Mouse (Mus musculus) induced T-regulatory cell, adult 2 months (primary cell): ENCODE data around the gene Napsa.

Experiments used
- DNase-seq: peaks from one replicate; pipeline ENCODE4 v3.0.0-alpha.2; 2012; ENCODE audit warnings: low read depth

The Napsa gene

DNA sequence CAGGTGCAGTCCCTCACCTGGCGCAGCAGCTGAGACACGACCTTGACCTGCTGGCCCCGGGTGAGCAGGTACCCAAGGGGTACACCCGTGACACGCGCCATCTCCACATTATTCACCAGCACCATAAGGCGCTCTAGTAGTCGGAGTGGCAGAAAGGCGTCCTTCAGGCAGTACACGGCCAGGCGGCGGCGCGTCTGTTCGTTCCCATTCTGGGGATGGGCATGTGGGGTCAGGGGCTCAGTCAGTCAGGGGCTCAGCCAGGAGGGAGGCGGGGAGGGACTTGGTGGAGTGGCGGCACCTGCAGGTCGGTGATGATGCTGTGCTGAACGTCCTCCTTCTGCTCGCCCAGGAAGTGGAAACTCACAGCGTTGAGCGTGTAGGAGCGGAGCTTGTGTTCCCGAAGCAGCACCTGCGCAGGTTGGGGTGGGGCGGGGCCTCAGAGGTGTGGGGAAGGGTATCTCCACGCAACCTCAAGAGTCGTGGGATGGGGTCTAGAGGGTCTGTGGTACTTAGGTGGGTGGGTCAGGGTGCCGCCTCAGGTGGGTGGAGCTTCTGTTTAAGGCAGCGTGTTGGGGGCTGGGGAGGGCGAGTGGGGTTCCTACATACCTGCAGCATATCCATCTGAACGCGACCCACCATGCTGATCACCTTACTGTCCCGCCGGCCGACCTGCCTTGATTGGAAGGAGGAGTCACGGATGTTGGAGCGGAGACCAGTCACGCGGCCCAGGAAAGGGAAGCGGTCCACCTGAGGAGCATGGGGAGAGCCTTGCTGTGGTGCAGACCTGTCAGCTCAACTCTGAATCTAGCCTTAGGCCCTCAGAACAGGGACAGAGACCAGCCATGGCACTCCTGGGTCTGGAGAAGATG is 33.2 kb upstream of the Napsa start:
- DNase-seq: no peak

DNA sequence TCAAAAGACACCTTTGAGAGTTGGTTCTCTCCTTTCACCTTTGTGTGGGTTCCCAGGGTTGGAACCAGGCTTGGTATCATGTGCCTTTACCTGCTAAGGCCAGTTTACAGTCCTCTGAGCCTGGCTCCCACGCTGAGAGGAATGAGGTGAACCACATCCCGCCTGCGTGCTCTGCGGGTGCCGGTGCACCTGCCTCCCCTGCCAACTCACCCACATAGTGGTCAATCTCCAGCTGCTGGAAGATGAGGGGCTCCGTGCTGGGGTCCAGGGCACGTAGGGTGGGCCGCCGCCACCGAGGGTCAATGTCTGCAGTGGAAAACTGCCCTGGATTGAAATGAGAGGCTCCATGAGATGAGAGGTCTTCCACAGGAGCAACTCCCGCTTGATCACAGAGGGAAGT is 29.6 kb upstream of the Napsa start:
- no peak for DNase-seq

DNA sequence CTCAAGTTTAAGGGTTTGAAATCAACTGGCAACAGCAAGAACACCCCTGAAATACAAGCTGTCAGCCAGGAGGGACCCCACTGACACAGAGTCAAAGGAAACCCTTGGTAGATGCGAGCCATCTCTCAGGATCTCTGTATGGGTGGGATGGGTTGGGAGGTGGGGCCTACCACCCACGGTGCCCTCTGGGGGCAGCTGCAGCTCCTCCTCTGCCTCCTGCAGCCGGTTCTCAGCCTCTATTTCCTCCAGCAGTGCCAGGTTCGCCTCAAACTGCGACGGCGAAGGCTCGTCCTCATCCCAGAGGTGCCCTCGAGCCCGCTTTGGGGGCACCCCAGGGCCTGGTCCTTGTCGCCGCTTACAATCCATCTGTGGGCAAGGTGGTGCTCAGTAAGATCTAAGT is 29.1 kb upstream of the Napsa start:
- DNase-seq: no peak

DNA sequence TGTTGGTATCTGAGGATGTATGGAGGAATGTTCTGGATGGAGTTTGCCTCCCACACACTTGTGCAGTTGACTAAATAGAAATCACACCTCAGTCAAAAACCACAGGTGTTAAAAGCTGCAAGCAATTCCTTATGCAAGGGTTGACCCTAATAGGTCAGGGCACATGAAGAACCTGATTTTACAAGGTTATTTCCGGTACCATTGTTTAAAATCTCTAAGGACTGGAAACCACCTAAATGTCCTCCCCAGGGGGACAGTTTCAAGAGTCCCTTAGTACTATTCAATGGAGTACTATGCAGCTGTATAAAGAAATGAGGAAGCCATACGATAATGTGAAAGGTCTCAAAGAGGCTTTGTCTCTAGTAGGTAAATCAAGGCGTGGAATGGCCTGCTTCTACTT is 25.9 kb upstream of the Napsa start:
- no peak for DNase-seq

DNA sequence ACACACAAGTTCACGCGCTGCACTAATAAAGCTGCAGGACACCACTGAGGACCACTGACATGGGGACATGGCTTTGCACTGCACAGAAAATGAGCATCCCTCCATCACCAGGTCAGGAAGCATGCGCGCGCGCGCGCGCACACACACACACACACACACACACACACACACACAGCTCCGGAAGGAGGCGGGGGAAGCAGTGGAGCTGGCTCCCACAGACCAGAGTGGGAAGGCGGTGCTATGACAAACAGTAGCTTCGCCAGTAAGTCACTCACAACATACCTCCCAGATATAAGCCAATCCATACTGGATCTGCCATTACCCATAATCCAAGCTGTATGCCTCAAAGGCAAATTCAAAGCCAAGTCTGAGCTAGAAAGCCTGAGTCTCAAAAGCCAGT is 25.1 kb upstream of the Napsa start:
- DNase-seq: peak; percentile 70

DNA sequence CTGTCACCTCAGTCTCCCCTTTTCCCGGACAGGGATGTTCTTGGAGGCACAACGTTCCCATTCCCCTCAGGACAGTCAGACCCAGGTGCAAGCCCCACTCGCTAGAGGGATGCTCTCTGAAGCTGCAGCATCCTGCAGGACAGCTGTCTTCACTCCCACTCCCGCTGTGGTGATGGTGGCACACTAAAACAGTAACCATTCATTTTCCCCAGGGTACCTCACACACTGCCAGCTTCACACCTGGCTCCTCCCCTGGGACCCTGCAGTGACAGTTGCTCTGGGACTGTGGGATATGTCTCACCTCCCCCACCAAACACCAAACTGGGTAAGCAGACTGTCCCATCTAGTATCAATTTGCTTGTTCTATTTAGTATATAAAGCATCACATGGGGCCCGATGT is 24.5 kb upstream of the Napsa start:
- no peak for DNase-seq

DNA sequence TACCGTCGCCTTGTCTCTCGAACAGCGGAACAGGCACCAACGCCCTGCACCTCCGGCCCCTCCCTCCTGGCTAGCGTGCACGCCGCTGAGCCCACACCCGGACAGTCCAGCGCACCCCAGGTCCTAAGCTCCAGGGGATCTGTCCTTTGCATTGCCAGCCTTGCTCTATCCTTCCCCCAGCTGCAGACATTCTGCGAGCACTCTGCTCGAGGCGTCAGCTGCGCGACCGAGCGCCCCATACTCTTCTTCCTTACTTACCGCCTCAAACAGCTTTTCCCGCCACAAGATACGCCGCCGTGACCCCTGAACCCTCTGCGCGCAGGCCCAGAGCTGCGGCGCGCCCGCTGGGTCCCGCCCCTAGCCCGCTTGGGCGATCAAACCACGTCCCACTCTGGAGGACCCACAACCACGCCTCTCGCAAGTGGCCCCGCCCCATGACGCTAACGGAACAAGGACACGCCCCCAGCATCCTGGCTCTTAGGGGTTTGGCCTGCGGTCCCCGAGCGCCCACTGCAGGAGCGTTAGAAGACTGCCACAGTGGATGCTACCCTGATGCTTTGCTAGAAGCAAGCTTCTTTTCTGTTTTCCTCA is 23.6 kb upstream of the Napsa start, which contains the start of gene Pold1:
TSS of gene Pold1 (minus strand) at position 353 of the 591 bp plus-strand sequence.
- DNase-seq: peak; percentile 100

DNA sequence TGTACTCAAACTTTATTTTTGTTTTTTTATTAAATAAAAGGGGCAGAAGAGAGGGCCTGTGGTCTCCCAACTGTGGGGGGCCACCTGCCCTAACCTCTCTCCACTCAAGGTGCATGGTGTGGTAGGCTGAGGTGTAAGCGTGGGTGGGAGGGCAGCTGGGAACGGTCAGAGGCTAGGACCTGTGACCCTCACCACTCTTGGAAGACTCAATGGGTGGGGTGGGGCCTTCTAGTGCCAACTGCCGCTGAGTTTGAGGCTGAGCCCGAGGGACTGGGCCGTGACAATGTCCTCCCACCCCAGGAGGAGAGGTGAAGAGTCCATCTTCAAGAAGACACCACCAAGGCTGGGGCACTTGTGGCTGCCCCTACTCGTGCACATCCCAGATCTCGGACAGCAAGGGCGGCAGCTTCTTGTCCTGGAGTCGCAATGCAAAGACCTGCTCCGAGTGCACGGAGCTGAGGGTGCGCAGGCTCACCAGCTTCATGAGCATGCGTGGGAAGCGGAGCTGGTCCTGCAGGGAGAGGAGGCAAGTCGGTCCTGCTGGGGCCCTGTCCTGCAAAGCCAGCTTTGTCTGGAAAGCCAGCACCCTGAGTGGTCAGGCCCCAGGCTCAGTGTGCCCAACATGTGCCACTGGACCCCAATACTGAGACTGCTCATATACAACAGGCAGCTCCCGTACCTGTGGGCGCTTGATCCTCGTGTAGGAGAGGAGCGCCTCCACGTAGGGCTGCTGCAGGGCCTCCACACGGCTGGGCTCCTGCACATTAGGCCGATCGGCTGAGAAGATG is 22.4 kb upstream of the Napsa start:
- no peak for DNase-seq

DNA sequence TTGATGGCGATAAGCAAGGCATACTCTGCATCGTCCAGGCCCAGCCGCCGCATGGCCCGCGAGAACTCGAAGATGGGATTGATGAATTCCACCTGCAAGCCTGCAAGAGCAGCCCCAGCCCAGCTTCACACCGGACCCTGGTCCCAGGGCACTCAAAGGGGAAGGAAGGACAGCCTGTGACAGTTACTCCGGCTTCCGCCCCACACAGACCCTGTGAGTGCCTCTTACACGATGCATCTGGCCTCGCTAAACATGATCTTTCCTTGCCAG is 21.8 kb upstream of the Napsa start:
- DNase-seq: no peak

DNA sequence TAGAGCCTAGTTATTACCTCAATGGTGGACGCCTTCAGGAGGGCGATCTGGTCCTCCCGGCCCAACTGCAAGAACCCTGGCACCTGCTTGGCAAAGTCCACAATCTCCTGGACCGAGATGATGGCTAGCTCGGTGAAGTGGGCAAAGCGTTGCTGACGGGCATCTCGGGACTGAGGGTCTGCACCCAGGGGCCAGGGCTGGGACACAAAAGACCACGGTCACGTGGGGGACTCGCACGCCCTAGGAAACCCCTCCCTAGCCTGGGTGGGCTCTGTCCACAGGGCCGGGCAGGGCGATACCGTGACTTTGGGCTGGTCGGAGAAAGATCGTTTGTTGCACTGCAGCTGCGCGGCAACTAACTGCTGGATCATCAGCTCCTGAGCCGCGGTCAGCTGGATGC is 20.9 kb upstream of the Napsa start:
- DNase-seq: no peak

DNA sequence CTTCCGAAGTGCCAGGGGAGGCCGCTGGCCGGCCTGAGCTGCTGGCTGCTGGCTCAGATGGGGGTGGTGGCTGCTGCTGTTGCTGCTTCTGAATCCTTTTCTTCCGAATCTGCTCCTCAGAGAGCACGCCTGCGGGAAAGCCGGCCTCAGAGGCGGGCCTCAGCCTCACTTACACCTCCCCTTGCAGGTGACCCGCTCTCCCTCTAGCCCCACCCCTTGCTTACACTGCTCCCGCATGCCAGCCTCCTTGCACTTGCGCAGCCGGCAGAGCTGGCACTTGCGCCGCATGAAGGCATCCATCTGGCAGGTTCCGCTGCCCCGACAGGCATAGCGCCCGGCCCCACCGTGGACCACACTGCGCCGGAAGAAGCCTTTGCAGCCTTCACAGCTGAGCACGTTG is 20.4 kb upstream of the Napsa start:
- no peak for DNase-seq

DNA sequence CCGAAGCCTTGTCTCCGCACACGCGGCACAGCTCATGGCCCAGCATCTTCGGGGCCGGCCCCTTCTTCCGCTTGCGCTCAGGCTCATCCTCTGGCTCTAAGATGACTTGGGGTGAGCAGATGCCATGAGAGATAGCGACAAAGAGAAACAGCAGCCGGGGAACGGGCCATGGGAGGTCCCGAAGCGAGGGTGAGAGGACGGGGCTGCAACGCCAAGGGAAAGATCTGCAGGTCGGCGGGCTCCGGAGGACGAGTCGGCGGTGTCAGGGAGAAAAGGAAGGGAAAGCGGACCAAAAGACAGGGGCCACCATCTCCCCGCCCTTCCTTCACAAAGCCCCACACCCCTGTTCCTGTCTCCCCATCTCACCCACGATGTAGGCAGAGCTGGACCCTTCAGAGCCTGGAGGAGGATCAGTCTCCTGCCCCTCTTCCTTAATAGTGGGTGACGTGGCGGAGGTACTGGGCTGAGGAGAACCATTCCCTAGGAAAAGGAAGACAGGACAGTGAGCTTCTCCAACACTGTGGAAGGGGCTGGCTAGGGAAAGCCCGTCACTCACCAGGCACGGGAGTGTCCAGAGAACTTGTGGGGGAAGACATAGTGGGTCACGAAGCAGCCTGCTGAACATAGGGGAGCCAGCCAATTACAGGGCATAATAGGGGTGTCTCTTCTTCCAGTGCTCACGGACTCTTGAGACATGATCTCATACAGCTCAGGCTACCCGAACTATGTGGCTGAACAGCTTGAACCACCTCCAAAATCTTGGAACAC is 19.9 kb upstream of the Napsa start:
- no peak for DNase-seq

DNA sequence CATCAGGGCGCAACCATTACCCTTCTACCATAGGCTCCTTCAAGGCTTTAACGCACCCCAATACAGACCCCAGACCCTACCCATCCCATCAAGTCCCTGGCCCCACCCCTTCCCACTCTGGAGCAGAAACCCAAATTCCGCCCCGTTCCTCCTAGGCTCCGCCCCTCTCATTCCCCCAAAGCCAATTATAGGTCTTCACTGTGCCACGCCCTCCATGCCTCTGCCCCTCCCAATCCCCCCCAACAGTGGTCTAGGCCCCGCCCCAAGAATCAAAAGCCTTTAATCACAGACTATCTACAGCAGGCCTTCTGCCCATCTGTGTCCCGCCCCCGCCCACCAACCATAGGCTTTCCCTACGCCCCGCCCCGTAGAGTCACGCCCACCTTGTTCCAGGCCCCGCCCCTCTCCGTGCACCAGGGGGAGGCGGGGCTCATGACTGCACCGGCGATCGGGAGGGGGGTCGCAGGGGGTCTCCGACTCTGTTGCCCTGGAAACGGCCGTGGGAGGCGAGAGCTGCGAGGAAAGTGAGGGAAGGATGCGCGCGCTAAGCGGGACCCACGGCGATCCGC is 18.9 kb upstream of the Napsa start:
- peak; percentile 91 for DNase-seq

DNA sequence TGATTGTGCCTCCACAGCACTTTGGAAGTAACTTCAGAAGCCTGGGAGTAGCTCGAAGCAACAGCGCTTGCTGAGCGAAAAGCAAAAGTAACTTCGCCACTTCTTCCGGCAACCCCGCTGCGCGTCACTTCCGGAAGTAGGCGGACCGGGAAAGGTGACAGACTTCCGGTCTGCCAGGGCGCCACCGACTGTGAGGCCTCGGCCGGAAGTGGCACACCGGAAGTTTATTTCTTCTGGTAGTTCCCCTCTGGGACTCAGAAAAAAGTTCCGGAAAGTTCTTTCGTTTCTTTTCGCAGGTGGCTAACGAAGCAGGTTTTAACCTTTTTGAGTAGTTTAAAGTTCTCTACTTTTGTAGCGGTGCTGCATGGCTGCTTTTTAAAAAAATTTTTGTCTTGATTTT is 18.4 kb upstream of the Napsa start, which contains the start of gene Nr1h2:
TSS of gene Nr1h2 (minus strand) at position 126 of the 400 bp plus-strand sequence.
- peak; percentile 99 for DNase-seq

DNA sequence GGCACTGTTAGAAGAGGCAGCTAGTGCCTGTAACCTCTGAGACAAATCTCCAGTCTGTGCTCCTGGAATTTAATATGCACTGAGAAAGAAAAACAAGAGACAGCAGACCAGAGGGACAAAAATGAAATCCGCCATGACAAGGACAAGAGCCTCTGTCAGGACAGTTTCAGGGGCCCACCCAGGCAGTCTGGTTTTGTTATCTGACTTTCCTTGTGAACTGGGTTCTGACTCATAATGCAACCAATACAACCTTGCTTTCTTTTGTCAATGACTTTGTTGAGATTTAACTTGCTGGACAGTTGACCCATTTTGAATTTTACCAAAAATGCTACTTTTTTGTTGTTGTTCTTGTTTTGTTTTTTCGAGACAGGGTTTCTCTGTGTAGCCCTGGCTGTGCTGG is 14.6 kb upstream of the Napsa start:
- DNase-seq: no peak

DNA sequence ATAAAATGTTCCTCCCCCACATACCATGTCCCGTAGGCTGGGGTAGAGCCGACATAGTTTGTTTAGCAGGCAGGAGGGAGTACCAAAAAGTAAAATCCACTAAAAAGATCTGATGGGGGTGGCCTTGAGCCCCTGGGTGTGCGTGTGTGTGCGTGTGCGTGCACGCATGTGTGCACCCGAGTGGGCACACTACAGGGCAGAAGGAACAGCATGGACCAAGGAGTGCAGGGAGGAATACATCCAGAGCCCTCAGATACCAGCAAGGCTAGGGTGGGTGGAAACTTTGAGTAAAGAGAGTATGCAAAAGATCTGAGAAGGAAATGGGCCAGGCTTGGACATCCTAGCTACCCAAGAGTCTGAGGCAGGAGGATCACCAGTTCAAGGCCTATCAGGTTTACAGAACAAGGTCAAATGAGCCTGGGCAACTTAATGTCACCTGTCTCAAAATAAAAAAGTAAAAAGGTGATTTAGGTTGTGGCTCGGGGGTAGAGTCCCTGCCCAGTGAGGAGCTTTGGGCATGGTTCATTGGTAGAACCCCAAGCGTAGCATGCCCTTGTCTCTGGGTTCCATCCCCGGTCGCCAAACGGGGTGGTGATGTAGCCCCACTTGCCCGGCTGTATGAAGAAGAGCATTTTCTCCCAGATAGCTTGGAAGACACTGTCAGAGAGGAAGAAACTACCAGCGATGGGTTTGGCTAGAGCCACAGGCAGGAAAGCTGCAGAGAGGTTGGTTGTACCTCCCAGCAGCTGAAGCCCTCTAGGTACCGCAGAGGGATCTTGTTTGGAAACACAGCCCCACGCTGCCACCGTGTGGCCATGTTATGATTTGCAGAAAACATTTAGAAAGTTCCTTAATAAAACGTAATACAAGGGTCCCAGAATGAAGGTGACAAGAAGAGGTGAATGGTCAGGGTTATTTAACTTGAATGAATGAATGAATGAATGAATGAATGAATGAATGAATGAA is 11.5 kb upstream of the Napsa start:
- peak; percentile 90 for DNase-seq

DNA sequence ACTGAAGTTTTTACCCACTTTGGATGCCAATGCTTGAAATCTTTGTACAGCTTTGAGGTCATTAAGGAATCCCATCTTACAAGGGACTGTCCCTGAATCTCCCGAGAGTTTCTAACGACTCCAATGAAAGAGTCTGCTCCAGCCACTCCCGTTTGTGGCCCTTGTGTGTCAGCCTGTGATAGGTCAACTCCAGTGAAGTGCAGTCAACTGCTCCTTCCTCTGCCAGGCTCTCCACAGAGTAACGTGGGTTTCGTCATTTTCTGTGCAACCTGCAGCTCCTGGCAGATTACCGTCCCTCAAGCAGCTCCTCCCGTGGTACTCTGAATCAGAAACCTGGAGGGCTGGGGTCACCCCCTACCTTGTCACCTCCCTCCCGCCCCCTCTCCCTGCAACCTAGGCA is 8.9 kb upstream of the Napsa start:
- DNase-seq: no peak

DNA sequence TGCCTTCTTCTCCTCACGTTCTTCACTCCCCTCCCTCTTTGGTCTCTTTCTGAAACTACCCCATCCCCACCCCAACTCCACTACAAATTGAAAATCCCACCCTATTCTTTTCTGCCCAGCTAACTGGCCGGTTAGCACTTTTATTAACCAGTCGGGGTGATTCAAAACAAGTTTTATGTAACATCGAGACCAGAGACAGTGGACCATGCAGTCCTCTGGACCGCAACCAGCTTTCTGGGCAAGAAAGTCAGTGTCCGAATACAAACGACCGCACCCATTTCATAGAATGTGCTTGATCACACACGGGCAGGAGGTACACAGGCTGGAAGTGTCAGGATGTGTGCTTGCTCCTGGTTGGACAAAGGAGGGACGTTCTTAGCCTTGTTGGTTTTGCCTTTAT is 7.7 kb upstream of the Napsa start:
- DNase-seq: no peak

DNA sequence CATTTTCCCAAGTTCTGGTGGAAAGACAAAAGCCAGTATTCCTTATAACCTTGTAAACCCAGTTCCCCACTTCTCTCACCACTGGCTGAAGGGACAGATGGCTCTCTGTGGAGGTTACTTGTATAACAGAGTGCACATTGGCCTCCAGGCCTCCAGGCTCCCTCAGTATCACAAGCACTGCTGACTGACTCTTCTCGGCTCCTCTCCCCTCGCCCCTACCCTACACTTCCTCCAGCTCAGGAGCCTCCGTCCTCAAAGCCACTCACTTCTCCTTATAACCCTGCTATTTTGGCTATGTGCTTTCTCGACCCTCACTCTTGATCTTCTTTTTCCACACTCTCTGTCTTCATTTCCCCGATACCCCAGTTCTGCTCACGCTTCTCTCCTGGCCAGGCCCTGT is 6.8 kb upstream of the Napsa start:
- DNase-seq: no peak

DNA sequence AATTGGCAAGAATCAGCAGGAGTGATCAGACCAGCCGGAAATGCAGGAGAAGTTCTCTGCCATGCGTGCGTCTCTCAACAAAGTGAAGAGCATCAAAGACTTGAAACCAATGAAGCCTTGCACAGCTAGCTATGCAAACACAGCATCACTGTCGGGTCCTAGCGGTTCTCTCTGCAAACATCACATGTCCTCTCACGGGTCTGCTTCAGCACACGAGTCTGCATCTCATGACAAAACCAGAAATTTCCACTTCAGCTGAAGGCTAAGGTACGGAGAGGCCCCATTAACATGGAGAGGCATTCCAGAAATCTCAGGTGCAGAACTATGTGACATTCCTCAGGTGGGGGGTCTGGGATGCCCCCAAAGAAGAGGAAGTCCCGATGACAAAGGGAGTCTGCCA is 3.4 kb upstream of the Napsa start:
- no peak for DNase-seq

DNA sequence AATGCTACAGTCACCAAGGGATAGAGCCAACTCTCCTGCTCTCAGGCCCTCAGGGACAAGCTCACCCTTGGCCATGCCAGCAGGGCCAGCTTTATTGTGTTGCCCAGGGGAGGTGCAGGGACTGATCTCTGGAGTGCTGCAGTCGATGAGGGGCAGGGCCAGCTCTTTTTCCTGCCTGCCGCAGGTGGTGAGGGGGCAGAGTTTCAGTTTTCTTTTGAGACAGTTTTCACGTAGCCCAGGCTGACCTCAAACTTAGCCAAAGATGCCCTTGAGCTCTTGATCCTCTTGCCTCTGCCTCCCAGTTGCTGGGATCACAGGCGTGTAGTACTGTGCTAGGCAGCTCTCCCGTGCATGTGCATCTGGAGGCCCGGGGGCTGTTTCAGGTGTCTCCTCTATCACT is 1.2 kb upstream of the Napsa start:
- DNase-seq: no peak
